Mouse (Mus musculus): ENCODE results near the gene Gab3. TPM values are rescaled to one million over a fixed set of nuclear protein-coding genes. Genes with fewer than 3 reads are reported as not detected.

The Gab3 gene
- 0.01 TPM for polyA plus RNA-seq (2012; fragmentation: generic; extraction: Trizol)
- long read RNA-seq, experiment 1: 0 reads
- long read RNA-seq, experiment 2: 0 reads

GRCm38 (mm10) chrX:75084774-75085508 is at the start of gene Gab3:
Gene Gab3, minus strand, starts transcription at chrX:75085458.
- no peaks in the 10 kb centered on the region for H3K79me2 ChIP-seq (ENCODE audit: control insufficient read depth, insufficient read depth)
- peak within 1 kb of the TSS; percentile 11 for H3K4me3 ChIP-seq (ENCODE audit: insufficient read depth, poor library complexity, severe bottlenecking)
- no peaks in the 10 kb centered on the region for H3K36me3 ChIP-seq (ENCODE audit: control insufficient read depth, insufficient read depth)
- H3ac ChIP-seq (ENCODE audit: control insufficient read depth, insufficient read length, low read depth): peak within 1 kb of the TSS; percentile 57
- no peak for TF ChIP-seq FOSL1 (IDR thresholded peaks at IDR 0.05; ENCODE audit: insufficient read depth, low read length, poor library complexity, severe bottlenecking)
- TF ChIP-seq MYOD1 (IDR thresholded peaks at IDR 0.05; ENCODE audit: control insufficient read depth, insufficient read length, low read depth): no peak
- TF ChIP-seq CTCF (IDR thresholded peaks at IDR 0.05; ENCODE audit: control insufficient read depth, insufficient read depth, insufficient read length): no peak
- TF ChIP-seq MYOG (IDR thresholded peaks at IDR 0.05; ENCODE audit: control insufficient read depth, extremely low read depth, insufficient read length): no peak
- no peak for TF ChIP-seq MAX (IDR thresholded peaks at IDR 0.05)
- TF ChIP-seq CEBPB (IDR thresholded peaks at IDR 0.05; ENCODE audit: low read depth): no peak
- no peak for TF ChIP-seq USF1 (IDR thresholded peaks at IDR 0.05; ENCODE audit: low read depth)
- no peaks in the 10 kb centered on the region for H3K79me3 ChIP-seq (ENCODE audit: low read depth)
- no peaks in the 10 kb centered on the region for H3K27me3 ChIP-seq (ENCODE audit: control insufficient read depth, insufficient read depth, insufficient read length)

GRCm38 (mm10) chrX:75130467-75131160 is 45.4 kb upstream of the Gab3 start, which contains the start of gene Mpp1:
Gene Mpp1, minus strand, starts transcription at chrX:75131016.
- TF ChIP-seq CTCF (IDR thresholded peaks at IDR 0.05; ENCODE audit: control insufficient read depth, insufficient read depth, insufficient read length): no peak
- TF ChIP-seq CEBPB (IDR thresholded peaks at IDR 0.05; ENCODE audit: low read depth): no peak
- TF ChIP-seq MAX (IDR thresholded peaks at IDR 0.05): no peak
- no peak for TF ChIP-seq MYOG (IDR thresholded peaks at IDR 0.05; ENCODE audit: control insufficient read depth, extremely low read depth, insufficient read length)
- no peak for TF ChIP-seq USF1 (IDR thresholded peaks at IDR 0.05; ENCODE audit: low read depth)
- no peak for TF ChIP-seq FOSL1 (IDR thresholded peaks at IDR 0.05; ENCODE audit: insufficient read depth, low read length, poor library complexity, severe bottlenecking)
- no peak for TF ChIP-seq MYOD1 (IDR thresholded peaks at IDR 0.05; ENCODE audit: control insufficient read depth, insufficient read length, low read depth)
- peaks cover 34% of the 10 kb centered on the region for H3K79me2 ChIP-seq (ENCODE audit: control insufficient read depth, insufficient read depth)
- H3K79me3 ChIP-seq (ENCODE audit: low read depth): peaks cover 12% of the 10 kb centered on the region
- H3ac ChIP-seq (ENCODE audit: control insufficient read depth, insufficient read length, low read depth): peak within 1 kb of the TSS; percentile 96
- no peaks in the 10 kb centered on the region for H3K36me3 ChIP-seq (ENCODE audit: control insufficient read depth, insufficient read depth)
- peak within 1 kb of the TSS; percentile 45 for H3K4me3 ChIP-seq (ENCODE audit: insufficient read depth, poor library complexity, severe bottlenecking)
- H3K27me3 ChIP-seq (ENCODE audit: control insufficient read depth, insufficient read depth, insufficient read length): no peaks in the 10 kb centered on the region

GRCm38 (mm10) chrX:75129474-75129873 is 44.2 kb upstream of the Gab3 start:
- peaks cover 5% of the 10 kb centered on the region for H3K36me3 ChIP-seq (ENCODE audit: control insufficient read depth, insufficient read depth)
- no peak overlapping the region for H3ac ChIP-seq (ENCODE audit: control insufficient read depth, insufficient read length, low read depth)
- TF ChIP-seq MAX (IDR thresholded peaks at IDR 0.05) (no peak), MYOG (IDR thresholded peaks at IDR 0.05; ENCODE audit: control insufficient read depth, extremely low read depth, insufficient read length) (no peak), USF1 (IDR thresholded peaks at IDR 0.05; ENCODE audit: low read depth) (no peak), CTCF (IDR thresholded peaks at IDR 0.05; ENCODE audit: control insufficient read depth, insufficient read depth, insufficient read length) (no peak), CEBPB (IDR thresholded peaks at IDR 0.05; ENCODE audit: low read depth) (no peak), MYOD1 (IDR thresholded peaks at IDR 0.05; ENCODE audit: control insufficient read depth, insufficient read length, low read depth) (no peak), FOSL1 (IDR thresholded peaks at IDR 0.05; ENCODE audit: insufficient read depth, low read length, poor library complexity, severe bottlenecking) (no peak)
- H3K4me3 ChIP-seq (ENCODE audit: insufficient read depth, poor library complexity, severe bottlenecking): no peak overlapping the region
- peaks cover 12% of the 10 kb centered on the region for H3K79me3 ChIP-seq (ENCODE audit: low read depth)
- no peaks in the 10 kb centered on the region for H3K27me3 ChIP-seq (ENCODE audit: control insufficient read depth, insufficient read depth, insufficient read length)
- H3K79me2 ChIP-seq (ENCODE audit: control insufficient read depth, insufficient read depth): peaks cover 34% of the 10 kb centered on the region

GRCm38 (mm10) chrX:75128333-75128980 is 43.2 kb upstream of the Gab3 start:
- Histone ChIP-seq H3K36me3 (ENCODE audit: control insufficient read depth, insufficient read depth) (peaks cover 10% of the 10 kb centered on the region), H3K27me3 (ENCODE audit: control insufficient read depth, insufficient read depth, insufficient read length) (no peaks in the 10 kb centered on the region), H3K4me3 (ENCODE audit: insufficient read depth, poor library complexity, severe bottlenecking) (no peak overlapping the region), H3ac (ENCODE audit: control insufficient read depth, insufficient read length, low read depth) (no peak overlapping the region), H3K79me3 (ENCODE audit: low read depth) (peaks cover 12% of the 10 kb centered on the region), H3K79me2 (ENCODE audit: control insufficient read depth, insufficient read depth) (peaks cover 34% of the 10 kb centered on the region)
- TF ChIP-seq MAX (IDR thresholded peaks at IDR 0.05) (no peak), MYOG (IDR thresholded peaks at IDR 0.05; ENCODE audit: control insufficient read depth, extremely low read depth, insufficient read length) (no peak), USF1 (IDR thresholded peaks at IDR 0.05; ENCODE audit: low read depth) (no peak), MYOD1 (IDR thresholded peaks at IDR 0.05; ENCODE audit: control insufficient read depth, insufficient read length, low read depth) (no peak), CTCF (IDR thresholded peaks at IDR 0.05; ENCODE audit: control insufficient read depth, insufficient read depth, insufficient read length) (no peak), FOSL1 (IDR thresholded peaks at IDR 0.05; ENCODE audit: insufficient read depth, low read length, poor library complexity, severe bottlenecking) (no peak), CEBPB (IDR thresholded peaks at IDR 0.05; ENCODE audit: low read depth) (no peak)

- no peak overlapping the region for H3ac ChIP-seq (ENCODE audit: control insufficient read depth, insufficient read length, low read depth)
- TF ChIP-seq FOSL1 (IDR thresholded peaks at IDR 0.05; ENCODE audit: insufficient read depth, low read length, poor library complexity, severe bottlenecking) (no peak), MAX (IDR thresholded peaks at IDR 0.05) (no peak), USF1 (IDR thresholded peaks at IDR 0.05; ENCODE audit: low read depth) (no peak), CEBPB (IDR thresholded peaks at IDR 0.05; ENCODE audit: low read depth) (no peak), MYOD1 (IDR thresholded peaks at IDR 0.05; ENCODE audit: control insufficient read depth, insufficient read length, low read depth) (no peak), MYOG (IDR thresholded peaks at IDR 0.05; ENCODE audit: control insufficient read depth, extremely low read depth, insufficient read length) (no peak), CTCF (IDR thresholded peaks at IDR 0.05; ENCODE audit: control insufficient read depth, insufficient read depth, insufficient read length) (no peak)
- peaks cover 12% of the 10 kb centered on the region for H3K79me3 ChIP-seq (ENCODE audit: low read depth)
- H3K4me3 ChIP-seq (ENCODE audit: insufficient read depth, poor library complexity, severe bottlenecking): no peak overlapping the region
- H3K79me2 ChIP-seq (ENCODE audit: control insufficient read depth, insufficient read depth): peaks cover 34% of the 10 kb centered on the region
- peaks cover 10% of the 10 kb centered on the region for H3K36me3 ChIP-seq (ENCODE audit: control insufficient read depth, insufficient read depth)
- no peaks in the 10 kb centered on the region for H3K27me3 ChIP-seq (ENCODE audit: control insufficient read depth, insufficient read depth, insufficient read length)
These were observed 41.6 kb upstream of the Gab3 start for GRCm38 (mm10) chrX:75126893-75127292.

Measured in C2C12 (cell line).